Comparison of ENCODE assay signal across 16 mouse cellular contexts in genomic region chr12:26799310-26799709, GRCm38 (mm10).
DNase-seq lines count a peak whose midpoint lies in the region; ATAC-seq and TF ChIP-seq lines count a peak whose summit lies in the region.
"Had no signal": no experiment of that assay in that cellular context is flagged by ENCODE, and none has a peak within 500 bp of the region (broad histone marks: within the 10 kb centered on the region; RNA-seq: fewer than 3 reads in every experiment).

No protein-coding gene starts in this region.

- no peaks in the 10 kb centered on the region for H3K36me3 ChIP-seq in hindbrain, embryonic 10.5 days
- H3K36me3 ChIP-seq in hindbrain, embryonic 11.5 days (ENCODE audit: control insufficient read depth, insufficient read depth, low read length) = no peaks in the 10 kb centered on the region
- no peaks in the 10 kb centered on the region for H3K36me3 ChIP-seq in neural tube, embryonic 13.5 days
- no peaks in the 10 kb centered on the region for H3K36me3 ChIP-seq in neural tube, embryonic 15.5 days
- no peaks in the 10 kb centered on the region for H3K36me3 ChIP-seq in forebrain, postnatal 0 days (ENCODE audit: insufficient read depth)
- H3K36me3 ChIP-seq in hindbrain, embryonic 16.5 days (ENCODE audit: control insufficient read depth, insufficient read depth, low read length) = no peaks in the 10 kb centered on the region
- H3K36me3 ChIP-seq: intestine, embryonic 15.5 days; stomach, embryonic 15.5 days had no signal

- H3K4me2 ChIP-seq in hindbrain, embryonic 11.5 days (replicated peaks; ENCODE audit: low read depth, low read length) = no peak overlapping the region
- no peak overlapping the region for H3K4me2 ChIP-seq in neural tube, embryonic 13.5 days
- no peak overlapping the region for H3K4me2 ChIP-seq in neural tube, embryonic 15.5 days
- no peak overlapping the region for H3K4me2 ChIP-seq in forebrain, postnatal 0 days (ENCODE audit: low read depth)
- H3K4me2 ChIP-seq in hindbrain, embryonic 16.5 days (ENCODE audit: low read length) = no peak overlapping the region
- H3K4me2 ChIP-seq: intestine, embryonic 15.5 days; liver, embryonic 11.5 days; stomach, embryonic 15.5 days had no signal

- WGBS in hindbrain, embryonic 10.5 days = 79% methylated on average over 6 of the region's 6 CpGs
- 85% methylated on average over 6 of the region's 6 CpGs for WGBS in hindbrain, embryonic 11.5 days
- WGBS in neural tube, embryonic 13.5 days = 56% methylated on average over 6 of the region's 6 CpGs
- 42% methylated on average over 6 of the region's 6 CpGs for WGBS in neural tube, embryonic 15.5 days
- WGBS in forebrain, postnatal 0 days = 43% methylated on average over 6 of the region's 6 CpGs
- 36% methylated on average over 6 of the region's 6 CpGs for WGBS in hindbrain, embryonic 16.5 days

- H3K27me3 ChIP-seq in hindbrain, embryonic 10.5 days (ENCODE audit: insufficient read depth, poor library complexity, severe bottlenecking) = no peaks in the 10 kb centered on the region
- no peaks in the 10 kb centered on the region for H3K27me3 ChIP-seq in hindbrain, embryonic 11.5 days (ENCODE audit: control insufficient read depth, insufficient read depth, low read length)
- H3K27me3 ChIP-seq in neural tube, embryonic 13.5 days = no peaks in the 10 kb centered on the region
- no peaks in the 10 kb centered on the region for H3K27me3 ChIP-seq in neural tube, embryonic 15.5 days (replicated peaks)
- no peaks in the 10 kb centered on the region for H3K27me3 ChIP-seq in forebrain, postnatal 0 days (ENCODE audit: insufficient read depth, low read length)
- no peaks in the 10 kb centered on the region for H3K27me3 ChIP-seq in hindbrain, embryonic 16.5 days (replicated peaks; ENCODE audit: control insufficient read depth, insufficient read depth, low read length)
- H3K27me3 ChIP-seq: intestine, embryonic 15.5 days; stomach, embryonic 15.5 days had no signal

- TF ChIP-seq CTCF in forebrain, postnatal 0 days (IDR thresholded peaks at IDR 0.05; ENCODE audit: low read depth) = peak; percentile 50

- DNase-seq in hindbrain, embryonic 10.5 days (ENCODE audit: low spot score) = no peak
- no peak for DNase-seq in hindbrain, embryonic 11.5 days (ENCODE audit: low spot score)
- DNase-seq in forebrain, postnatal 0 days = peak; percentile 71
- DNase-seq in layer of hippocampus, adult 11-12 months (ENCODE audit: low spot score) = no peak
- DNase-seq: adrenal gland, postnatal 14 days; gastrocnemius, adult 2 months; heart, postnatal 10 days; kidney, postnatal 14 days; spleen, adult 18-20 months had no signal

- no peaks in the 10 kb centered on the region for H3K9me3 ChIP-seq in hindbrain, embryonic 10.5 days
- no peaks in the 10 kb centered on the region for H3K9me3 ChIP-seq in hindbrain, embryonic 11.5 days (ENCODE audit: control insufficient read depth, low read length)
- H3K9me3 ChIP-seq in neural tube, embryonic 13.5 days = no peaks in the 10 kb centered on the region
- no peaks in the 10 kb centered on the region for H3K9me3 ChIP-seq in neural tube, embryonic 15.5 days (replicated peaks)
- no peaks in the 10 kb centered on the region for H3K9me3 ChIP-seq in forebrain, postnatal 0 days (ENCODE audit: low read length)
- H3K9me3 ChIP-seq in hindbrain, embryonic 16.5 days (ENCODE audit: control insufficient read depth, low read length) = no peaks in the 10 kb centered on the region
- H3K9me3 ChIP-seq: intestine, embryonic 15.5 days; stomach, embryonic 15.5 days had no signal

- no peak for ATAC-seq in hindbrain, embryonic 11.5 days (ENCODE audit: low FRiP score)
- ATAC-seq in neural tube, embryonic 13.5 days (ENCODE audit: low read depth) = peak; percentile 45; the same call in 1 of the 2 replicates
- ATAC-seq in neural tube, embryonic 15.5 days (ENCODE audit: low FRiP score) = no peak
- peak; percentile 74 for ATAC-seq in forebrain, postnatal 0 days
- peak; percentile 61; the same call in 1 of the 2 replicates for ATAC-seq in hindbrain, embryonic 16.5 days
- ATAC-seq: intestine, embryonic 15.5 days; lung, postnatal 0 days had no signal

- H3K27ac ChIP-seq in hindbrain, embryonic 10.5 days = peak overlapping the region; percentile 75
- H3K27ac ChIP-seq in hindbrain, embryonic 11.5 days (ENCODE audit: low read depth, low read length) = no peak overlapping the region
- H3K27ac ChIP-seq in neural tube, embryonic 13.5 days (replicated peaks) = peak overlapping the region; percentile 67
- H3K27ac ChIP-seq in neural tube, embryonic 15.5 days (replicated peaks) = no peak overlapping the region
- H3K27ac ChIP-seq in forebrain, postnatal 0 days (ENCODE audit: low read depth, low read length) = 0 out of 2 replicates have a peak overlapping the region, but pooled peaks have one; percentile 9
- no peak overlapping the region for H3K27ac ChIP-seq in hindbrain, embryonic 16.5 days (ENCODE audit: low read depth, low read length)
- H3K27ac ChIP-seq: gastrocnemius, adult 2 months; intestine, embryonic 15.5 days; stomach, embryonic 15.5 days had no signal

- H3K4me3 ChIP-seq in hindbrain, embryonic 10.5 days = no peak overlapping the region
- no peak overlapping the region for H3K4me3 ChIP-seq in hindbrain, embryonic 11.5 days (ENCODE audit: low read depth, low read length)
- no peak overlapping the region for H3K4me3 ChIP-seq in neural tube, embryonic 13.5 days
- H3K4me3 ChIP-seq in neural tube, embryonic 15.5 days (replicated peaks) = no peak overlapping the region
- H3K4me3 ChIP-seq in forebrain, postnatal 0 days (ENCODE audit: low read depth, low read length) = no peak overlapping the region
- H3K4me3 ChIP-seq in hindbrain, embryonic 16.5 days (ENCODE audit: low read length) = no peak overlapping the region
- H3K4me3 ChIP-seq: gastrocnemius, adult 2 months; intestine, embryonic 15.5 days; stomach, embryonic 15.5 days had no signal

- no peak overlapping the region for H3K9ac ChIP-seq in hindbrain, embryonic 11.5 days (ENCODE audit: low read depth, low read length)
- H3K9ac ChIP-seq in neural tube, embryonic 13.5 days = no peak overlapping the region
- H3K9ac ChIP-seq in neural tube, embryonic 15.5 days (replicated peaks) = no peak overlapping the region
- H3K9ac ChIP-seq in forebrain, postnatal 0 days = no peak overlapping the region
- H3K9ac ChIP-seq in hindbrain, embryonic 16.5 days (ENCODE audit: low read depth, low read length) = no peak overlapping the region; the same call in 1 of the 2 replicates
- H3K9ac ChIP-seq: intestine, embryonic 15.5 days; stomach, embryonic 15.5 days had no signal

- H3K4me1 ChIP-seq in hindbrain, embryonic 10.5 days (replicated peaks) = peaks cover 35% of the 10 kb centered on the region
- H3K4me1 ChIP-seq in hindbrain, embryonic 11.5 days (replicated peaks; ENCODE audit: control insufficient read depth, insufficient read depth, low read length) = no peaks in the 10 kb centered on the region; the same call in 1 of the 2 replicates
- H3K4me1 ChIP-seq in neural tube, embryonic 13.5 days (replicated peaks) = peaks cover 17% of the 10 kb centered on the region
- peaks cover 3% of the 10 kb centered on the region for H3K4me1 ChIP-seq in neural tube, embryonic 15.5 days
- H3K4me1 ChIP-seq in forebrain, postnatal 0 days (ENCODE audit: insufficient read depth) = no peaks in the 10 kb centered on the region
- H3K4me1 ChIP-seq in hindbrain, embryonic 16.5 days (ENCODE audit: control insufficient read depth, insufficient read depth, low read depth, low read length) = peaks cover 4% of the 10 kb centered on the region
- H3K4me1 ChIP-seq: intestine, embryonic 15.5 days; stomach, embryonic 15.5 days had no signal

Comparison
In these comparisons a context has a peak if more than half of its experiments do, and no peak if none do; other contexts are left out.
1. H3K27ac ChIP-seq: peak in hindbrain, embryonic 10.5 days (single experiment), neural tube, embryonic 13.5 days (single experiment) and forebrain, postnatal 0 days (single experiment); none in hindbrain, embryonic 11.5 days (single experiment), neural tube, embryonic 15.5 days (single experiment) and hindbrain, embryonic 16.5 days (single experiment).
2. ATAC-seq: peak in neural tube, embryonic 13.5 days (single experiment), forebrain, postnatal 0 days (single experiment) and hindbrain, embryonic 16.5 days (single experiment); none in hindbrain, embryonic 11.5 days (single experiment) and neural tube, embryonic 15.5 days (single experiment).